Mouse (Mus musculus) CH12.LX (cell line): Measurements from ENCODE around the gene Eef2kmt.

Source experiments
- CTCF ChIP-seq, 2 experiments: IDR thresholded peaks in 1 of 2; conservative IDR thresholded peaks in 1 of 2; 2 replicates each; pipeline ENCODE4 v1.5.1; 2011 to 2012; ENCODE audit warnings: low read depth in 2 of 2, low read length in 2 of 2, improper control_type of control experiment in 1 of 2, inconsistent platforms in 1 of 2, mild to moderate bottlenecking in 1 of 2, moderate library complexity in 1 of 2
- ELF1 ChIP-seq: IDR thresholded peaks from 2 replicates; pipeline ENCODE4 v1.6.1; 2014; ENCODE audit warnings: low read depth, mild to moderate bottlenecking, inconsistent platforms, low read length, improper control_type of control experiment
- NRF1 ChIP-seq: IDR thresholded peaks from 2 replicates; pipeline ENCODE4 v1.6.1; 2014; ENCODE audit warnings: low read depth, mild to moderate bottlenecking, inconsistent platforms, low read length, improper control_type of control experiment, moderate library complexity
- POLR2A ChIP-seq: IDR thresholded peaks from 2 replicates; pipeline ENCODE4 v1.6.1; 2011; ENCODE audit warnings: low read depth, mild to moderate bottlenecking, improper control_type of control experiment, low read length

- TF ChIP-seq NRF1 (no peak), POLR2A (no peak), ELF1 (no peak), CTCF (conservative IDR thresholded peaks at IDR 0.05 in 1 of 2, IDR thresholded peaks at IDR 0.05 in 1 of 2; ENCODE audit: low read depth in 2 of 2, low read length in 2 of 2) (no peak)
Measured at GRCm38 (mm10) chr16:5279571-5280222, 23.9 kb upstream of the Eef2kmt start.
